Mouse (Mus musculus) c-Kit-positive CD71-positive TER-119-negative erythroid progenitor cells, embryonic 14.5 days (primary cell): Measurements from ENCODE around the gene Gm10226.
"Not testable (repeated sequence)": the region's sequence is repeated elsewhere in the genome, so short reads cannot be mapped to it uniquely, and the experiment has no call there.

ENCODE experiments used
- DNase-seq: peaks from one replicate; pipeline ENCODE4 v3.0.0-alpha.2; 2013; ENCODE audit warnings: low read depth

Gm10226 gene

DNA sequence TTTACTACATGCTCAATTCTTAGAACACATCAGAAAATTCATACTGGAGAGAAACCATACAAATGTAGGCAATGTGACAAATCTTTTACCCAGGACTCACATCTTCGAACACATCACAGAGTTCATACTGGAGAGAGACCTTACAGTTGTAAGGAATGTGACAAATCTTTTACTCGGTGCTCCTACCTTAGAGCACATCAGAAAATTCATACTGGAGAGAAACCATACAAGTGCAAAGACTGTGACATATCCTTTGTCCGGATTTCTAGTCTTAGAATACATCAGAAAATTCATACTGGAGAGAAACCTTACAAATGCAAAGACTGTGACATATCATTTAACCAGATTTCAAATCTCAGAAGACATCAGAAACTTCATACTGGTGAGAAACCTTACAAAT lies at the start of gene Gm10226:
Gene Gm10226 (plus strand): TSS at position 301 of the 400 bp plus-strand sequence.
- DNase-seq: no peak

DNA sequence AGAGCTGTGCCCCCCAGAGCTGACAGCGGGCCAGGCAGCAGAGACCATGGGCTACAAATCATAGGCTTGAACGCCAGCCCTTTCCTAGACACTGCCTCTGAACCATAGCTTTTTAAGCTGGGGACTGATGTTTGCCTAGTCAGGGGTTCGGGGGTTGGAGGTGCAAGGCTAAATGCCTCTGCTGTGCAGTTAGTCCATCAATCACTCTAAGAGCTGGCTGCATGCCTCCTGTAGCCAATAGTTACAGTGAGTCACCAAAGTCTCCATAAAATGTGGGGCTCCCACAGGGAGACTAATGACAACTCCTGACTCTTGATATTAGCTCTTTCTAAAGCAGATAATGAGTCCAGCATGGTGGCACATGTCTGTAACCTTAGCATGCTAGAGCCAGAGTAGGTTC lies 42.9 kb upstream of the Gm10226 start:
- DNase-seq: no peak

GRCm38 (mm10) chr17:21649936-21650335 lies 41.7 kb upstream of the Gm10226 start:
- peak; percentile 51 for DNase-seq

GRCm38 (mm10) chr17:21650364-21650907 lies 41.2 kb upstream of the Gm10226 start, which contains the start of gene Zfp983:
Gene Zfp983 (plus strand): TSS chr17:21650624.
- peak; percentile 88 for DNase-seq

DNA sequence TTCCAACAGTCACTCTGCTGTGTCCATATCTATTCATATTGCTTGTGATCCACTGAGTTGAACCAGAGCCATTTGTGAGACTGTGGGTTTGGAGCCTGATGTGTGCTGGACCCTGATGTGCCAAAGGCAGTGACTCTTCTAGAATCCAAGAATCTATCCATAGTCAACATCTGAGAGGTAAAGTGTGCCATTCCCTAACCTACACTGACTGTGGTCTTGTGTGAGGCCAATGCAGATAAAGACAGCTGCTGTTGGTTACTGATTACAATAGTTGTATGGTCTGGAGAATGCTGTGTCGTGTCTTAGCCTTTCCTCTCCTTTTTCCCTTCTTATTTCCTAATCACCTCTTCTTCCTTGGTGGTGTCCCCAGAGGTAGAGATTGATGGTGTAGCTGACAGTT lies 12.8 kb upstream of the Gm10226 start:
- DNase-seq: peak; percentile 21

DNA sequence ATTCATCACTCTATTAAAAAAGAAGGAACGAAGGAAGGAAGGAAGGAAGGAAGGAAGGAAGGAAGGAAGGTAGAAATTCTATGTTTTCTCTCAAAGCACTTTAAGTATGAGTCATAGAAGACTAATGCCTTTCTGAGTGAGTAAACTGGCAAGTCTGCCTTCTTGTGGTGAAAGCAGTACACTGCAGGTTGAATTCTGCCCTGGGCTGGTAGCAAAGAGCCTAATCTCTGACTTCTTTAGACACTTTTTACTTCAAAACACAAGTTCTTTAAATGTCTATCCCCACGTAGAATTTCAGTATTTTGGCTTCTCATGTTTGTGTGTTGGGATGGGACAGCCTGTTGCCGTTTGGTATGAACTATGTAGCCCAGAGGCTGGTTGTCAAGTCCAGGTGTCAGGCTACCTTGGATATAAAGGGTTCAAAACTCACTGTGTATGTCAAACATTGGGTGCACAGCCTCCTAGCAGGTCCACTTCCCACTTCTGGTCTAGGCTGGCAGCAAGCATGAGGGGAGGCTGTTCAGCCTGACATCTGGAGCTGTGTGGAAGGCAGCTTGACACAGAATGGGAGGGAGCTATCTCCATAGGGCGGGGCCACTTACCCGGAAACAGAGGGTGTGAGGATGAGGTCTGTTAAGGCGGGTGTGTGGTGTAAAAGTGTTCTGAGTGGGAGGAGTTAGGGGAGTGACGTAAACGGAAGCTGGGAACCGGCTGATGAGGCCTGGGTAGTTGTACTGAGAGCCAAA lies 12.2 kb upstream of the Gm10226 start:
- peak; percentile 92 for DNase-seq

DNA sequence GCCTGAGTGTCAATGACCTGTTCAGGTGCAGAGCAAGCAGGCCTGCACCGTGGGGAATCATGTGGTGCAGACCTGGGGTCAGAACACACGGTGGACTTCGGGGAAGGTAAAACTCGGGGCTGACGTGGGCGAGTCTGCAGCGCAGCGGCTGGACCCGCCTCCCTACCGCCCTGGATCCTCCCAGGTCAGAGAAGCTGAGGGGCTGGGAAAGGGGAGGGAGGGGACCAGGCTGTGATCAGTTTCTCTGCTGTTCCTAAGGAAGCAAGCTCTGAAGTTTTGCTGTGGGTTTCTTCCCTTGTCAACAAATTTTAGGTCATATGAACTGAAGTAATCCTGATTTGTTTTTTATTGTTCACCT lies 11.7 kb upstream of the Gm10226 start:
- peak; percentile 21 for DNase-seq

- DNase-seq: no peak
Measured at GRCm38 (mm10) chr17:21693342-21693741, 1.7 kb downstream of the Gm10226 start.

DNA sequence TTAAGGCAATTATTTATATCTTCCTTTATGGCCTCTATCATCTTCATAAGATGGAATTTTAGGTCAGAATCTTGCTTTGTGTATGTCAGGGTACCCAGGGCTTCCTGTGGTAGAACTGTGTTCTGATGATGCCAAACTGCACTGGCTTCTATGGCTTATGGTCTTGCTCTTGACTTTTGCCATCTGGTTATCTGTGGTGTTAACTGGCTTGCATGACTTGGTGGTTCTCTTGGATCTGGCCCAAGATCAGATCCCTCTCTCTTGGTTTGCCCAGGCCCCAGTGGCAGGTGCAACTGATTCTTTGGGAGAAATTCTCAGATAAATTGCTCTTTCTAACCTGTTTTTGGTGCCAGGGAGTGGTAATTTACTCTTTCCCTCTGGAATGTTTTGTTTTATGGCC lies 4.4 kb downstream of the Gm10226 start:
- no peak for DNase-seq

DNA sequence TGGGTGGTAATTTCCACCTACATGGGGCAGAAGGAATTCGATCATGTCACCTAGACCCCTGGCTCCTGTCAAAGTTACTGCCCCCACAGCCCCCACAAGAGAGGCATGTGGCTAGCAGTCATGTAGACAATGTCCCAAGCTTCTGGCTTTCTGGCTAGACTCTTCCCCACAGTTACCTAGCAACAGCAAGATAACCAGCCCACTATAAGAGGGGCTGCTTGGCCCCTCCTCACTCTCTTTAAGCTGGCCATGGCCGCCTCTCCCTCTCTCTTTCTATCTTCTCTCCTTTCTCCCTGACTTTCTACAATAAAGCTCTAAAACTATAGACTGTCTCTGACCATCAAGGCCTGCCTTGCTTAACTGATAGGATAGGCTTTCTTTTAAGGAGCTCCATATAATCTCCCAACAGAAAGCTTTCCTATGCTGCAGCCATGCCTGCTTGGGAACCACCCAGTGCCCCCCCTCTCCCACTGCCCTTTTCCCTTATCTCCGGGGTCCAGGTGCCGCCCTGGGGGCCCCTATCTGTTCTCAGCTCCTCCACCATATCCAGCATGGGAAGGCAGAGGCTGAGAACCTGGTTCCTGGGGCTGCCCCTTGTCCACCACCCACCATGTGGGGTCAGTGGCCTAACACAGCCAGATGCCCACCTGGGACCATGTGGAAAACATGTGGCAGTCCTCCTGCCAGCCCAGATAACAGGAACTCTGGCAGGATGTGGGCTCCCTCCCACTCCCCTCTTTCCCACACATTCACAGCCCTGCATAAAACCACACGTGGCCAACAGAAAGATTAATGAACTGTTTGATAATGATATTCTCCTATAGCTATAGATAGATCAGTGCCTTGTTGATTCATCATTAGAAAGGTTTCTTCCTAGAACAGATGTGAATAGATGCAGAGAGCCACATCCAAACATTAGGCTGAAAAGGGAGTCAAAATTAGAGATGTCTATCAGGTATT lies 10.9 kb downstream of the Gm10226 start:
- DNase-seq: peak; percentile 76

- DNase-seq: no peak
Measured at GRCm38 (mm10) chr17:21703414-21703813, 11.8 kb downstream of the Gm10226 start.

- peak; percentile 68 for DNase-seq
Measured at GRCm38 (mm10) chr17:21707343-21707996, 15.8 kb downstream of the Gm10226 start, which contains the start of gene Zfp760. Gene Zfp760 (plus strand): TSS chr17:21707741.

DNA sequence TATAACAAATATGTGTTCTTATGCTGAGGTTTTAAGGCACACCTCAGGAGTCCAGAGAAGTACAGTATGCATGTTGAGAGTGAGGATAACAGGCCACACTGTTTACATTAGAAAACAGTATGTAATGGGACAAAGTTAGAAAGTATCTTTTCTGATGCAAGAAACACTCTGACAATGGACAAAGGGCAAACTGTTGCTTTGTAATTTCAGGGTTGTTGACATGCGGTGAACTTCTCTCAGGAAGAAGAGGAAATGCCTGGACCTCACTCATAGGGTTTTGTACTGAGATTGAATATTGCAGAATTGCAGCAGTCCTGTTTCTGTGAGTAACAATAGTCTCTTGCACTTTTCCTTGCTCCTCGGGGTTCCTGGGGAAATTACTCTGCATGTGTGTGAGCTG lies 16.7 kb downstream of the Gm10226 start:
- DNase-seq: no peak

DNA sequence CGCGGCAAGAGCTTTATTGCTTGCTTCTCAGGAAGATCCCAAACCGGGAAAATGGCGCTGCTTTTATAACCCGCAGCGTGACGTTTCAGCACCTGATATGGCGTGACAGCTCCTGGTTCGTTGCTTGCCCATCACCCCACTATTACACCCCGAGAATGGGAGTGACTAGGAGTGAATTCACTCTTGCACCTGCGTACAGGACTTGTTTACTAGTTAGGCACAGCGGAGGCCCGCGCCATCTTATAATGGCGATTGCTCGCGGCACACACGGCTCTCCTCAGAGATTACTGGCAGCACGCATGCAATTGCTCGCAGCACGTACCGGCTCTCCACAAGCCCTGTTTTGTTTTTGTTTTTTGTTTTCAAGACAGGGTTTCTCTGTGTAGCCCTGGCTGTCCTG lies 38.8 kb downstream of the Gm10226 start, which contains the start of gene Zfp229:
Gene Zfp229 (plus strand): TSS at position 301 of the 400 bp plus-strand sequence.
- DNase-seq: not testable (repeated sequence)

DNA sequence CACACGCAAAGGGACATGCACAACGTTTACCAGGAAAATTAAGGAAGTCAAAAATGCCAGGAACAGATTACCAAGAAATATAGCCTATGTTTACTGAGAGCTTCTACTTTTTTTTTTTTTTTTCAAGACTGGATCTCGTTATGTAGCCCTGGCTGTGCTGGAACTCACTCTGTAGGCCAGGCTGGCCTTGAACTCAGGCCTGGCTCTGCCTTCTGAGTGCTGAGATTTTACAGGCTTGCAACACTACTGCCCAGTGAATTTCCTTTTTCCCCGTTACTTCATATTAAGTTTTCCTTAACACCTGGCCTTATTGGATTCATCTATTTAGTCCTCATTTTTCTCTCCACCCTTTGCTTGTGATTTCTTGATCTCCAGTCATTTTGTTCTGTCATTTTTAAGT lies 41.4 kb downstream of the Gm10226 start:
- DNase-seq: no peak

GRCm38 (mm10) chr17:21733529-21734031 lies 41.9 kb downstream of the Gm10226 start:
- peak; percentile 69 for DNase-seq
